ENCODE assay signal across 13 mouse cellular contexts in genomic region chr9:65555621-65556020, GRCm38 (mm10). TPM values are rescaled to one million over a fixed set of nuclear protein-coding genes. Genes with fewer than 3 reads are reported as not detected.
DNase-seq lines count a peak whose midpoint lies in the region; ATAC-seq and TF ChIP-seq lines count a peak whose summit lies in the region.
"Had no signal": no experiment of that assay in that cellular context is flagged by ENCODE, and none has a peak within 500 bp of the region (broad histone marks: within the 10 kb centered on the region; RNA-seq: fewer than 3 reads in every experiment).

No protein-coding gene starts in this region.

- H3K36me3 ChIP-seq in hindbrain, embryonic 10.5 days, result peaks cover 54% of the 10 kb centered on the region
- no peaks in the 10 kb centered on the region; the same call in 1 of the 2 replicates for H3K36me3 ChIP-seq in hindbrain, embryonic 14.5 days (replicated peaks; ENCODE audit: control insufficient read depth, insufficient read depth)
- H3K36me3 ChIP-seq in embryonic facial prominence, embryonic 11.5 days (replicated peaks; ENCODE audit: control insufficient read depth, insufficient read depth, low read depth, low read length), result no peaks in the 10 kb centered on the region; the same call in 1 of the 2 replicates
- peaks cover 51% of the 10 kb centered on the region for H3K36me3 ChIP-seq in limb, embryonic 15.5 days

- H3K4me2 ChIP-seq in hindbrain, embryonic 14.5 days (replicated peaks), result no peak overlapping the region
- H3K4me2 ChIP-seq in embryonic facial prominence, embryonic 11.5 days (ENCODE audit: low read depth, low read length), result no peak overlapping the region
- no peak overlapping the region for H3K4me2 ChIP-seq in limb, embryonic 15.5 days
- H3K4me2 ChIP-seq: forebrain, embryonic 13.5 days; midbrain, embryonic 13.5 days had no signal

- DNase-seq in hindbrain, embryonic 10.5 days (ENCODE audit: low spot score), result no peak
- DNase-seq in hindbrain, embryonic 14.5 days (ENCODE audit: low spot score), result no peak
- peak; percentile 54 for DNase-seq in 3T3-L1 (ENCODE audit: low read depth, low spot score)
- no peak for DNase-seq in embryonic facial prominence, embryonic 11.5 days (ENCODE audit: low spot score)
- no peak for DNase-seq in layer of hippocampus, postnatal 25 days (ENCODE audit: extremely low spot score in 1 of 2, low spot score in 1 of 2)
- DNase-seq in frontal cortex, postnatal 25 days (ENCODE audit: low spot score in 2 of 2), result no peak
- no peak for DNase-seq in layer of hippocampus, adult 2 months (ENCODE audit: low spot score in 2 of 2)

- H3K27me3 ChIP-seq in hindbrain, embryonic 10.5 days (ENCODE audit: insufficient read depth, poor library complexity, severe bottlenecking), result no peaks in the 10 kb centered on the region
- no peaks in the 10 kb centered on the region for H3K27me3 ChIP-seq in hindbrain, embryonic 14.5 days (ENCODE audit: control insufficient read depth, insufficient read depth, low read length)
- no peaks in the 10 kb centered on the region for H3K27me3 ChIP-seq in embryonic facial prominence, embryonic 11.5 days (ENCODE audit: control insufficient read depth, insufficient read depth, low read length)
- H3K27me3 ChIP-seq in limb, embryonic 15.5 days, result no peaks in the 10 kb centered on the region
- H3K27me3 ChIP-seq: forebrain, embryonic 13.5 days; midbrain, embryonic 13.5 days had no signal

- peaks cover 38% of the 10 kb centered on the region for H3K4me1 ChIP-seq in hindbrain, embryonic 10.5 days (replicated peaks)
- peaks cover 9% of the 10 kb centered on the region; the same call in 1 of the 2 replicates for H3K4me1 ChIP-seq in hindbrain, embryonic 14.5 days (replicated peaks; ENCODE audit: control insufficient read depth, insufficient read depth, low read length)
- peaks cover 9% of the 10 kb centered on the region; the same call in 1 of the 2 replicates for H3K4me1 ChIP-seq in embryonic facial prominence, embryonic 11.5 days (ENCODE audit: control insufficient read depth, insufficient read depth, low read length)
- peaks cover 26% of the 10 kb centered on the region for H3K4me1 ChIP-seq in limb, embryonic 15.5 days

- WGBS in hindbrain, embryonic 10.5 days, result 93% methylated on average over 4 of the region's 4 CpGs
- 80% methylated on average over 4 of the region's 4 CpGs for WGBS in hindbrain, embryonic 14.5 days
- 84% methylated on average over 4 of the region's 4 CpGs for WGBS in embryonic facial prominence, embryonic 11.5 days
- 70% methylated on average over 4 of the region's 4 CpGs for WGBS in limb, embryonic 15.5 days

- H3K9me3 ChIP-seq in hindbrain, embryonic 10.5 days, result no peaks in the 10 kb centered on the region
- no peaks in the 10 kb centered on the region for H3K9me3 ChIP-seq in hindbrain, embryonic 14.5 days (ENCODE audit: control insufficient read depth, low read length)
- no peaks in the 10 kb centered on the region for H3K9me3 ChIP-seq in embryonic facial prominence, embryonic 11.5 days (replicated peaks; ENCODE audit: control insufficient read depth, low read length)
- H3K9me3 ChIP-seq in limb, embryonic 15.5 days, result no peaks in the 10 kb centered on the region
- H3K9me3 ChIP-seq: forebrain, embryonic 13.5 days; midbrain, embryonic 13.5 days had no signal

- no peak overlapping the region for H3K4me3 ChIP-seq in hindbrain, embryonic 10.5 days
- no peak overlapping the region for H3K4me3 ChIP-seq in hindbrain, embryonic 14.5 days (replicated peaks; ENCODE audit: low read length)
- no peak overlapping the region for H3K4me3 ChIP-seq in embryonic facial prominence, embryonic 11.5 days (ENCODE audit: low read depth, low read length)
- H3K4me3 ChIP-seq in limb, embryonic 15.5 days, result no peak overlapping the region
- H3K4me3 ChIP-seq in layer of hippocampus, adult 2 months, result no peak overlapping the region
- H3K4me3 ChIP-seq: forebrain, embryonic 13.5 days; left cerebral cortex, adult 2 months; midbrain, embryonic 13.5 days had no signal

- peak overlapping the region; percentile 81; the same call in 1 of the 2 replicates for H3K27ac ChIP-seq in hindbrain, embryonic 10.5 days
- no peak overlapping the region for H3K27ac ChIP-seq in hindbrain, embryonic 14.5 days
- H3K27ac ChIP-seq in embryonic facial prominence, embryonic 11.5 days (replicated peaks; ENCODE audit: low read depth, low read length), result 0 out of 2 replicates have a peak overlapping the region, but pooled peaks have one; percentile 72
- H3K27ac ChIP-seq in limb, embryonic 15.5 days, result peak overlapping the region; percentile 38; the same call in 1 of the 2 replicates
- no peak overlapping the region for H3K27ac ChIP-seq in layer of hippocampus, adult 2 months
- H3K27ac ChIP-seq: forebrain, embryonic 13.5 days; left cerebral cortex, adult 2 months; midbrain, embryonic 13.5 days had no signal

- no peak for ATAC-seq in hindbrain, embryonic 14.5 days (ENCODE audit: low FRiP score)
- no peak for ATAC-seq in embryonic facial prominence, embryonic 11.5 days (replicated peaks; ENCODE audit: insufficient number of reproducible peaks, low FRiP score, low TSS enrichment, low read depth)
- ATAC-seq in limb, embryonic 15.5 days (ENCODE audit: insufficient number of reproducible peaks, low FRiP score, low TSS enrichment, low read depth), result no peak
- ATAC-seq: forebrain, embryonic 13.5 days; midbrain, embryonic 13.5 days had no signal

- no peak overlapping the region for H3K9ac ChIP-seq in hindbrain, embryonic 14.5 days
- H3K9ac ChIP-seq in embryonic facial prominence, embryonic 11.5 days (replicated peaks; ENCODE audit: low read length), result no peak overlapping the region
- no peak overlapping the region for H3K9ac ChIP-seq in limb, embryonic 15.5 days
- H3K9ac ChIP-seq: forebrain, embryonic 13.5 days; midbrain, embryonic 13.5 days had no signal

- TF ChIP-seq CTCF in layer of hippocampus, adult 2 months (conservative IDR thresholded peaks at IDR 0.05), result no peak

RNA-seq across cellular contexts. Expression of gene Plekho2, which starts 24.2 kb away (rescaled TPM):
- 14.5 and 15.2 TPM in 2 replicates for polyA plus RNA-seq in hindbrain, embryonic 10.5 days (2016; fragmentation: Nextera tagmentation; extraction: Ambion mirVana)
- polyA plus RNA-seq in hindbrain, embryonic 14.5 days (2014; fragmentation: Nextera tagmentation; extraction: Ambion mirVana), result 4.4 and 4.6 TPM in 2 replicates
- polyA plus RNA-seq in embryonic facial prominence, embryonic 11.5 days (2014; fragmentation: Nextera tagmentation; extraction: Ambion mirVana), result 10.6 and 11.2 TPM in 2 replicates
- polyA plus RNA-seq in limb, embryonic 15.5 days (2015; fragmentation: Nextera tagmentation; extraction: Ambion mirVana), result 18.6 and 19.7 TPM in 2 replicates
- total RNA-seq in layer of hippocampus, postnatal 25 days (2021), result 10 to 100 TPM; 11.3 to 13.7 TPM
- 10 to 100 TPM; 12.0 to 14.5 TPM for total RNA-seq in layer of hippocampus, adult 2 months (2021)

RNA-seq across cellular contexts. Expression of gene Pif1, which starts 31.3 kb away (rescaled TPM):
- 24.2 and 27.2 TPM in 2 replicates for polyA plus RNA-seq in hindbrain, embryonic 10.5 days (2016; fragmentation: Nextera tagmentation; extraction: Ambion mirVana)
- polyA plus RNA-seq in hindbrain, embryonic 14.5 days (2014; fragmentation: Nextera tagmentation; extraction: Ambion mirVana), result 1.9 and 2.2 TPM in 2 replicates
- 9.7 and 10.4 TPM in 2 replicates for polyA plus RNA-seq in embryonic facial prominence, embryonic 11.5 days (2014; fragmentation: Nextera tagmentation; extraction: Ambion mirVana)
- polyA plus RNA-seq in limb, embryonic 15.5 days (2015; fragmentation: Nextera tagmentation; extraction: Ambion mirVana), result 8.9 and 9.6 TPM in 2 replicates
- under 1 TPM; 0.07 to 0.19 TPM for total RNA-seq in layer of hippocampus, postnatal 25 days (2021)
- under 1 TPM; 0.17 to 0.38 TPM for total RNA-seq in layer of hippocampus, adult 2 months (2021)
- total RNA-seq: neutrophil, adult 5-6 weeks had no signal

RNA-seq across cellular contexts. Expression of gene Ankdd1a, which starts 35.6 kb away (rescaled TPM):
- polyA plus RNA-seq in hindbrain, embryonic 10.5 days (2016; fragmentation: Nextera tagmentation; extraction: Ambion mirVana), result 0.11 TPM in 1 of 2 replicates, not detected in the other
- 0.38 and 1.0 TPM in 2 replicates for polyA plus RNA-seq in hindbrain, embryonic 14.5 days (2014; fragmentation: Nextera tagmentation; extraction: Ambion mirVana)
- polyA plus RNA-seq in embryonic facial prominence, embryonic 11.5 days (2014; fragmentation: Nextera tagmentation; extraction: Ambion mirVana), result not detected in 2 replicates
- 0.35 and 0.76 TPM in 2 replicates for polyA plus RNA-seq in limb, embryonic 15.5 days (2015; fragmentation: Nextera tagmentation; extraction: Ambion mirVana)
- total RNA-seq in layer of hippocampus, postnatal 25 days (2021), result 1 to 10 TPM; 3.3 to 3.8 TPM
- total RNA-seq in layer of hippocampus, adult 2 months (2021), result 1 to 10 TPM; 4.8 to 5.0 TPM
- polyA plus RNA-seq: forebrain, embryonic 13.5 days; heart, embryonic 14.5 days had no signal

Comparison
In these comparisons a context has a peak if more than half of its experiments do, and no peak if none do; other contexts are left out.
1. H3K27ac ChIP-seq: peak in hindbrain, embryonic 10.5 days (single experiment), embryonic facial prominence, embryonic 11.5 days (single experiment) and limb, embryonic 15.5 days (single experiment); none in hindbrain, embryonic 14.5 days (single experiment) and layer of hippocampus, adult 2 months (single experiment).